Mouse (Mus musculus): Measurements from ENCODE around the gene Thra. TPM values are rescaled to one million over a fixed set of nuclear protein-coding genes. Genes with fewer than 3 reads are reported as not detected.

Gene Thra
- total and polyA plus RNA-seq, 3 experiments = 1.1 to 3.9 (median 3.8) TPM

- dilution Hi-C loops (cut with MboI; ENCODE audit: extremely low pct_ligation_motif_present, extremely low pct_unique_long_range_greater_than_20kb, low sequenced_read_pairs) = no loop called here
- Histone ChIP-seq H3K27me3 (replicated peaks) (no peaks in the 10 kb centered on the region), H3K9ac (ENCODE audit: insufficient read depth, low read depth) (peak within 1 kb of the TSS; percentile 100), H3K27ac (ENCODE audit: insufficient read depth, low read depth) (peak within 1 kb of the TSS; percentile 94), H3K4me3 (replicated peaks in 1 of 3; ENCODE audit: low read depth in 2 of 3, low read length in 2 of 3, poor library complexity in 1 of 3) (peak within 1 kb of the TSS; percentile 77 to 81 (median 79)), H3K9me3 (replicated peaks; ENCODE audit: low read length) (no peaks in the 10 kb centered on the region), H3K79me2 (replicated peaks; ENCODE audit: control insufficient read depth, extremely low read depth, insufficient read depth, poor library complexity, severe bottlenecking) (peaks cover 29% of the 10 kb centered on the region), H3K4me1 (ENCODE audit: control insufficient read depth in 1 of 2, insufficient read depth in 2 of 2) (peaks cover 6 to 53% of the 10 kb centered on the region in 2 experiments), H3K36me3 (replicated peaks in 1 of 2; ENCODE audit: control insufficient read depth in 1 of 2, insufficient read depth in 1 of 2, low read length in 1 of 2) (peaks cover 11 to 25% of the 10 kb centered on the region in 2 experiments), H3K4me2 (ENCODE audit: insufficient read depth, low read depth, poor library complexity, severe bottlenecking) (peak within 1 kb of the TSS; percentile 79)
- TF ChIP-seq ZMIZ1 (IDR thresholded peaks at IDR 0.05; ENCODE audit: low read depth, low read length) (no peak; the same call in none of the 2 replicates), MXI1 (IDR thresholded peaks at IDR 0.05; ENCODE audit: low read depth, low read length) (0 out of 2 replicates have a peak, but pooled peaks have one; percentile 26), JUND (conservative IDR thresholded peaks at IDR 0.05; ENCODE audit: low read depth, low read length) (no peak), ETS1 (conservative IDR thresholded peaks at IDR 0.05; ENCODE audit: low read depth, low read length) (no peak), TBP (conservative IDR thresholded peaks at IDR 0.05; ENCODE audit: low read depth, low read length) (no peak), E2F4 (IDR thresholded peaks at IDR 0.05; ENCODE audit: insufficient replicate concordance, low read depth, low read length) (no peak), CTCF (conservative IDR thresholded peaks at IDR 0.05 in 1 of 2, IDR thresholded peaks at IDR 0.05 in 1 of 2; ENCODE audit: low read depth in 2 of 2, low read length in 2 of 2) (no peak; a peak in 1 of 4 replicates), RAD21 (IDR thresholded peaks at IDR 0.05; ENCODE audit: low read depth, low read length) (no peak), NELFE (IDR thresholded peaks at IDR 0.05; ENCODE audit: low read depth, low read length) (peak; percentile 11), MYC (IDR thresholded peaks at IDR 0.05; ENCODE audit: low read depth, low read length) (no peak), ELF1 (IDR thresholded peaks at IDR 0.05; ENCODE audit: low read depth, low read length) (peak; percentile 51), JUN (IDR thresholded peaks at IDR 0.05; ENCODE audit: insufficient read depth, low read depth, low read length) (no peak), ZC3H11A (IDR thresholded peaks at IDR 0.05; ENCODE audit: low read depth, low read length) (no peak), HCFC1 (IDR thresholded peaks at IDR 0.05; ENCODE audit: low read depth, low read length) (peak; percentile 60), CHD2 (IDR thresholded peaks at IDR 0.05; ENCODE audit: low read length) (peak; percentile 81), TCF12 (IDR thresholded peaks at IDR 0.05; ENCODE audit: low read depth, low read length) (peak; percentile 55; the same call in 1 of the 2 replicates), MAFK (IDR thresholded peaks at IDR 0.05; ENCODE audit: insufficient replicate concordance, low read length) (no peak), GABPA (IDR thresholded peaks at IDR 0.05; ENCODE audit: insufficient replicate concordance, low read depth, low read length) (no peak), POLR2AphosphoS2 (IDR thresholded peaks at IDR 0.05; ENCODE audit: low read depth, low read length) (no peak), IRF4 (IDR thresholded peaks at IDR 0.05; ENCODE audit: low read depth, low read length) (peak; percentile 33; the same call in 1 of the 2 replicates), UBTF (IDR thresholded peaks at IDR 0.05; ENCODE audit: low read depth, low read length) (peak; percentile 78), ZKSCAN1 (IDR thresholded peaks at IDR 0.05; ENCODE audit: borderline replicate concordance, low read depth, low read length) (no peak), POLR2A (IDR thresholded peaks at IDR 0.05; ENCODE audit: low read depth, low read length) (peak; percentile 77; the same call in 1 of the 2 replicates), USF1 (IDR thresholded peaks at IDR 0.05; ENCODE audit: low read depth, low read length) (no peak), BHLHE40 (IDR thresholded peaks at IDR 0.05; ENCODE audit: low read depth, low read length) (no peak), SIN3A (IDR thresholded peaks at IDR 0.05; ENCODE audit: low read length) (no peak), MEF2A (IDR thresholded peaks at IDR 0.05; ENCODE audit: borderline replicate concordance, low read depth, low read length) (peak; percentile 28; the same call in 1 of the 2 replicates), KAT2A (IDR thresholded peaks at IDR 0.05; ENCODE audit: insufficient replicate concordance, low read length) (0 out of 2 replicates have a peak, but pooled peaks have one; percentile 27), MAZ (IDR thresholded peaks at IDR 0.05; ENCODE audit: low read depth, low read length) (peak; percentile 92), USF2 (conservative IDR thresholded peaks at IDR 0.05; ENCODE audit: low read depth, low read length) (no peak), ZNF384 (IDR thresholded peaks at IDR 0.05; ENCODE audit: low read depth, low read length) (peak; percentile 91), NRF1 (IDR thresholded peaks at IDR 0.05; ENCODE audit: low read depth, low read length) (peak; percentile 91), SMC3 (IDR thresholded peaks at IDR 0.05; ENCODE audit: low read depth, low read length) (no peak), PAX5 (IDR thresholded peaks at IDR 0.05; ENCODE audit: low read length) (no peak), CHD1 (IDR thresholded peaks at IDR 0.05; ENCODE audit: low read depth, low read length) (no peak), MAX (IDR thresholded peaks at IDR 0.05; ENCODE audit: low read length) (no peak), EP300 (IDR thresholded peaks at IDR 0.05; ENCODE audit: low read length) (no peak), RCOR1 (conservative IDR thresholded peaks at IDR 0.05; ENCODE audit: low read depth, low read length) (no peak)
- peak; percentile 85 for DNase-seq (ENCODE audit: extremely low read depth)
- in situ Hi-C loops (cut with MboI; ENCODE audit: low pct_ligation_motif_present, low pct_unique_long_range_greater_than_20kb, low sequenced_read_pairs) = no loop called here
Observed at GRCm38 (mm10) chr11:98795015-98795713, 54.7 kb downstream of the Thra start, which contains the start of gene Msl1. Gene Msl1 (plus strand): TSS chr11:98795516.
